Mouse (Mus musculus): ENCODE data around the gene Arrdc4.

Arrdc4 gene

GRCm38 (mm10) chr7:68708563-68709318 is 40.3 kb downstream of the Arrdc4 start:
- CTCF ChIA-PET: no interaction called here

- CTCF ChIA-PET: no interaction called here
Observed at GRCm38 (mm10) chr7:68705162-68705561, 43.9 kb downstream of the Arrdc4 start.

- CTCF ChIA-PET: no interaction called here
Observed at GRCm38 (mm10) chr7:68697313-68697712, 51.7 kb downstream of the Arrdc4 start.

GRCm38 (mm10) chr7:68696908-68697307 is 52.1 kb downstream of the Arrdc4 start:
- CTCF ChIA-PET: no interaction called here

- CTCF ChIA-PET: no interaction called here
Observed at GRCm38 (mm10) chr7:68696446-68696845, 52.6 kb downstream of the Arrdc4 start.

- CTCF ChIA-PET: no interaction called here
Observed at GRCm38 (mm10) chr7:68692731-68693130, 56.3 kb downstream of the Arrdc4 start.

- CTCF ChIA-PET: no interaction called here
Observed at GRCm38 (mm10) chr7:68691454-68691853, 57.6 kb downstream of the Arrdc4 start.

- CTCF ChIA-PET: no interaction called here
Observed at GRCm38 (mm10) chr7:68687140-68687611, 61.9 kb downstream of the Arrdc4 start.
